Mouse (Mus musculus): ENCODE results near the gene Filip1l. TPM values are rescaled to one million over a fixed set of nuclear protein-coding genes. Genes with fewer than 3 reads are reported as not detected.

Filip1l gene
- polyA plus RNA-seq, 1 experiment from 2014 or later = 32.1 TPM

GRCm38 (mm10) chr16:57349039-57349438, 3.9 kb upstream of the Filip1l start:
- 81% methylated on average over 3 of the region's 3 CpGs for WGBS
- Histone ChIP-seq H3K27ac (ENCODE audit: low read depth, low read length) (no peak overlapping the region), H3K4me3 (ENCODE audit: low read depth, low read length) (no peak overlapping the region), H3K27me3 (replicated peaks; ENCODE audit: control insufficient read depth, insufficient read depth, low read length) (no peaks in the 10 kb centered on the region), H3K9me3 (ENCODE audit: control insufficient read depth) (no peaks in the 10 kb centered on the region), H3K4me1 (replicated peaks; ENCODE audit: control insufficient read depth, insufficient read depth, low read length) (no peaks in the 10 kb centered on the region), H3K4me2 (replicated peaks; ENCODE audit: low read depth) (no peak overlapping the region), H3K36me3 (ENCODE audit: control insufficient read depth, insufficient read depth) (no peaks in the 10 kb centered on the region), H3K9ac (ENCODE audit: low read depth, low read length) (no peak overlapping the region)
- no peak for TF ChIP-seq CTCF (IDR thresholded peaks at IDR 0.05; ENCODE audit: low read depth)
- no peak for ATAC-seq

- Histone ChIP-seq H3K27me3 (replicated peaks; ENCODE audit: control insufficient read depth, insufficient read depth, low read length) (no peaks in the 10 kb centered on the region), H3K9me3 (ENCODE audit: control insufficient read depth) (no peaks in the 10 kb centered on the region), H3K4me2 (replicated peaks; ENCODE audit: low read depth) (no peak overlapping the region), H3K36me3 (ENCODE audit: control insufficient read depth, insufficient read depth) (no peaks in the 10 kb centered on the region), H3K27ac (ENCODE audit: low read depth, low read length) (no peak overlapping the region), H3K4me3 (ENCODE audit: low read depth, low read length) (no peak overlapping the region), H3K4me1 (replicated peaks; ENCODE audit: control insufficient read depth, insufficient read depth, low read length) (no peaks in the 10 kb centered on the region), H3K9ac (ENCODE audit: low read depth, low read length) (no peak overlapping the region)
- 29% methylated on average over 3 of the region's 3 CpGs for WGBS
- ATAC-seq = no peak
- TF ChIP-seq CTCF (IDR thresholded peaks at IDR 0.05; ENCODE audit: low read depth) = no peak
Observed at GRCm38 (mm10) chr16:57349689-57350088, 3.2 kb upstream of the Filip1l start.

- H3K27me3 ChIP-seq (replicated peaks; ENCODE audit: control insufficient read depth, insufficient read depth, low read length) = no peaks in the 10 kb centered on the region
- 92% methylated on average over 11 of the region's 11 CpGs for WGBS
- H3K36me3 ChIP-seq (ENCODE audit: control insufficient read depth, insufficient read depth) = no peaks in the 10 kb centered on the region
- ATAC-seq = no peak
- H3K4me1 ChIP-seq (replicated peaks; ENCODE audit: control insufficient read depth, insufficient read depth, low read length) = no peaks in the 10 kb centered on the region
- no peak overlapping the region for H3K4me2 ChIP-seq (replicated peaks; ENCODE audit: low read depth)
- H3K27ac ChIP-seq (ENCODE audit: low read depth, low read length) = no peak overlapping the region
- no peak for TF ChIP-seq CTCF (IDR thresholded peaks at IDR 0.05; ENCODE audit: low read depth)
- H3K9ac ChIP-seq (ENCODE audit: low read depth, low read length) = no peak overlapping the region
- no peak overlapping the region for H3K4me3 ChIP-seq (ENCODE audit: low read depth, low read length)
- no peaks in the 10 kb centered on the region for H3K9me3 ChIP-seq (ENCODE audit: control insufficient read depth)
Observed at GRCm38 (mm10) chr16:57353166-57353721, 351 bp downstream of the Filip1l start.

- H3K36me3 ChIP-seq (ENCODE audit: control insufficient read depth, insufficient read depth) = no peaks in the 10 kb centered on the region
- no peaks in the 10 kb centered on the region for H3K9me3 ChIP-seq (ENCODE audit: control insufficient read depth)
- H3K4me2 ChIP-seq (replicated peaks; ENCODE audit: low read depth) = no peak overlapping the region
- no peak for TF ChIP-seq CTCF (IDR thresholded peaks at IDR 0.05; ENCODE audit: low read depth)
- WGBS = 63% methylated on average over 6 of the region's 6 CpGs
- H3K9ac ChIP-seq (ENCODE audit: low read depth, low read length) = no peak overlapping the region
- H3K4me3 ChIP-seq (ENCODE audit: low read depth, low read length) = no peak overlapping the region
- ATAC-seq = no peak
- no peak overlapping the region for H3K27ac ChIP-seq (ENCODE audit: low read depth, low read length)
- no peaks in the 10 kb centered on the region for H3K4me1 ChIP-seq (replicated peaks; ENCODE audit: control insufficient read depth, insufficient read depth, low read length)
- H3K27me3 ChIP-seq (replicated peaks; ENCODE audit: control insufficient read depth, insufficient read depth, low read length) = no peaks in the 10 kb centered on the region
Observed at GRCm38 (mm10) chr16:57353932-57354331, 1.0 kb downstream of the Filip1l start.

- H3K4me3 ChIP-seq (ENCODE audit: low read depth, low read length) = no peak overlapping the region
- H3K27ac ChIP-seq (ENCODE audit: low read depth, low read length) = no peak overlapping the region
- no peaks in the 10 kb centered on the region for H3K27me3 ChIP-seq (replicated peaks; ENCODE audit: control insufficient read depth, insufficient read depth, low read length)
- H3K4me1 ChIP-seq (replicated peaks; ENCODE audit: control insufficient read depth, insufficient read depth, low read length) = no peaks in the 10 kb centered on the region
- TF ChIP-seq CTCF (IDR thresholded peaks at IDR 0.05; ENCODE audit: low read depth) = no peak
- WGBS = 86% methylated on average over 6 of the region's 6 CpGs
- H3K36me3 ChIP-seq (ENCODE audit: control insufficient read depth, insufficient read depth) = no peaks in the 10 kb centered on the region
- H3K9me3 ChIP-seq (ENCODE audit: control insufficient read depth) = no peaks in the 10 kb centered on the region
- H3K9ac ChIP-seq (ENCODE audit: low read depth, low read length) = no peak overlapping the region
- no peak for ATAC-seq
- H3K4me2 ChIP-seq (replicated peaks; ENCODE audit: low read depth) = no peak overlapping the region
Observed at GRCm38 (mm10) chr16:57356454-57356853, 3.6 kb downstream of the Filip1l start.

GRCm38 (mm10) chr16:57357011-57357410, 4.1 kb downstream of the Filip1l start:
- Histone ChIP-seq H3K4me2 (replicated peaks; ENCODE audit: low read depth) (no peak overlapping the region), H3K27me3 (replicated peaks; ENCODE audit: control insufficient read depth, insufficient read depth, low read length) (no peaks in the 10 kb centered on the region), H3K9me3 (ENCODE audit: control insufficient read depth) (no peaks in the 10 kb centered on the region), H3K9ac (ENCODE audit: low read depth, low read length) (no peak overlapping the region), H3K27ac (ENCODE audit: low read depth, low read length) (no peak overlapping the region), H3K4me3 (ENCODE audit: low read depth, low read length) (no peak overlapping the region), H3K4me1 (replicated peaks; ENCODE audit: control insufficient read depth, insufficient read depth, low read length) (no peaks in the 10 kb centered on the region), H3K36me3 (ENCODE audit: control insufficient read depth, insufficient read depth) (no peaks in the 10 kb centered on the region)
- TF ChIP-seq CTCF (IDR thresholded peaks at IDR 0.05; ENCODE audit: low read depth) = no peak
- ATAC-seq = no peak
- 85% methylated on average over 6 of the region's 6 CpGs for WGBS

- H3K9ac ChIP-seq (ENCODE audit: low read depth, low read length) = no peak overlapping the region
- no peak for ATAC-seq
- WGBS = 93% methylated on average over 10 of the region's 10 CpGs
- H3K4me2 ChIP-seq (replicated peaks; ENCODE audit: low read depth) = no peak overlapping the region
- no peak overlapping the region for H3K4me3 ChIP-seq (ENCODE audit: low read depth, low read length)
- no peak overlapping the region for H3K27ac ChIP-seq (ENCODE audit: low read depth, low read length)
- H3K36me3 ChIP-seq (ENCODE audit: control insufficient read depth, insufficient read depth) = no peaks in the 10 kb centered on the region
- no peaks in the 10 kb centered on the region for H3K27me3 ChIP-seq (replicated peaks; ENCODE audit: control insufficient read depth, insufficient read depth, low read length)
- no peaks in the 10 kb centered on the region for H3K9me3 ChIP-seq (ENCODE audit: control insufficient read depth)
- H3K4me1 ChIP-seq (replicated peaks; ENCODE audit: control insufficient read depth, insufficient read depth, low read length) = no peaks in the 10 kb centered on the region
- no peak for TF ChIP-seq CTCF (IDR thresholded peaks at IDR 0.05; ENCODE audit: low read depth)
Observed at GRCm38 (mm10) chr16:57359251-57359650, 6.4 kb downstream of the Filip1l start.

Data from intestine, postnatal 0 days (tissue).